Mouse (Mus musculus) liver, embryonic 14.5 days (tissue): ENCODE data around the gene Iffo1.

ENCODE experiments used
- CTCF ChIP-seq: IDR thresholded peaks from 2 replicates; pipeline ENCODE4 v1.5.1; 2016; ENCODE audit warnings: antibody characterized with exemption, low read depth, control low read depth
- EP300 ChIP-seq: IDR thresholded peaks from 2 replicates; pipeline ENCODE4 v1.6.1; 2016; ENCODE audit warnings: antibody characterized with exemption, low read depth

DNA sequence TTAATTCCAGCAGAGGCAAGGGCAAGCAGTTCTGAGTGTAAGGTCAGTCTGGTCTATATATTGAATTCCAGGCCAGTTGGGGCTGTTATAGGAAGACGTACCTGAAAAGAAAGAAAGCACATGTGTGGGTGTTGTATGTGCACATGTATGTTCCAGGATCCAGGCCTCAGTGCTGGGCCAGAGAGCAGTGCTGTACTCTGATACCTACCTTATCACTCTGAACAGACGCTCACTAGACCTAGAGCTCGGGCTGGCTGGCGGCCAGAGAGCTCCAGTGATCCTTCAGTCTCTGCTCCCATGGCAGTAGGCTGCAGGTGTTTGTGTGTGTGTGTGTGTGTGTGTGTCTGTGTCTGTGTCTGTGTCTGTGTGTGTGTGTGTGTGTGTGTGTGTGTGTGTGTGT is 40.8 kb upstream of the Iffo1 start:
- TF ChIP-seq CTCF (no peak), EP300 (peak; percentile 92)
